Mouse (Mus musculus) limb, embryonic 14.5 days (tissue): Measurements from ENCODE around the gene Tmem98. TPM values are rescaled to one million over a fixed set of nuclear protein-coding genes. Genes with fewer than 3 reads are reported as not detected.

Experiments used
- ATAC-seq: fragments of 200-750 bp; cut with Nextera tagmentation; 2 replicates; pipeline ENCODE4 v1.8.0; 2017; ENCODE audit warnings: low read depth, moderate number of reproducible peaks, moderate TSS enrichment; ENCODE audit not compliant: low FRiP score
- DNase-seq: peaks from one replicate; pipeline ENCODE4 v3.0.0-alpha.2; 2015; ENCODE audit warnings: low spot score
- H3K27ac ChIP-seq: fragments of 300-500 bp; sonication (generic); replicated peaks from 2 replicates; pipeline ENCODE4 v1.5.1; 2014; ENCODE audit warnings: low read depth, mild to moderate bottlenecking, low read length, moderate library complexity, mixed read lengths
- H3K27me3 ChIP-seq: fragments of 300-500 bp; sonication (generic); 2 replicates; pipeline ENCODE4 v1.6.1; 2014; ENCODE audit warnings: low read length, mixed read lengths; ENCODE audit not compliant: control insufficient read depth, insufficient read depth
- H3K36me3 ChIP-seq: fragments of 300-500 bp; sonication (generic); 2 replicates; pipeline ENCODE4 v1.6.1; 2014; ENCODE audit warnings: mild to moderate bottlenecking, low read length, moderate library complexity, mixed read lengths; ENCODE audit not compliant: control insufficient read depth, insufficient read depth
- H3K4me1 ChIP-seq: fragments of 300-500 bp; sonication (generic); 2 replicates; pipeline ENCODE4 v1.6.1; 2014; ENCODE audit warnings: antibody characterized with exemption, low read length, mixed read lengths; ENCODE audit not compliant: control insufficient read depth, insufficient read depth
- H3K4me2 ChIP-seq: fragments of 300-500 bp; sonication (generic); replicated peaks from 2 replicates; pipeline ENCODE4 v1.6.1; 2014; ENCODE audit warnings: low read depth, mild to moderate bottlenecking, low read length, moderate library complexity; ENCODE audit not compliant: severe bottlenecking
- H3K4me3 ChIP-seq: fragments of 300-500 bp; sonication (generic); replicated peaks from 2 replicates; pipeline ENCODE4 v1.5.1; 2014; ENCODE audit warnings: low read length
- H3K9ac ChIP-seq: fragments of 300-500 bp; sonication (generic); 2 replicates; pipeline ENCODE4 v1.6.1; 2014; ENCODE audit warnings: mild to moderate bottlenecking, low read depth, low read length, moderate library complexity; ENCODE audit not compliant: severe bottlenecking
- H3K9me3 ChIP-seq: fragments of 300-500 bp; sonication (generic); 2 replicates; pipeline ENCODE4 v1.6.1; 2016; ENCODE audit warnings: low read length; ENCODE audit not compliant: control insufficient read depth
- POLR2A ChIP-seq: fragments of 200-500 bp; IDR thresholded peaks from 2 replicates; pipeline ENCODE4 v1.8.0; 2012; ENCODE audit warnings: inconsistent platforms, mild to moderate bottlenecking, moderate library complexity, borderline replicate concordance; ENCODE audit not compliant: insufficient read depth, insufficient read length; ENCODE audit errors: extremely low read depth
- WGBS: fragments of 180-500 bp; shearing (Covaris S2); extraction: QIAGEN DNeasy Blood & Tissue Kit; methylation state at CpG from one replicate; pipeline ENCODE4 v1.1.7; 2014; 5-methylcytosine and 5-hydroxymethylcytosine counted together
- polyA plus RNA-seq, 2 experiments: library from polyadenylated mRNA; depleted of rRNA in 1 of 2; stranded (reverse) in 1 of 2; unstranded in 1 of 2; fragments of >200 nt; fragmentation: Nextera tagmentation in 1 of 2; extraction: Ambion mirVana in 1 of 2; gene quantifications; 2 replicates each; pipeline versions ENCODE4 v1.2.1 to v1.2.3; 2012 to 2014

Gene Tmem98
- polyA plus RNA-seq, 2 experiments, result 59.2 to 68.4 TPM

GRCm38 (mm10) chr11:80791677-80792432, 18.1 kb upstream of the Tmem98 start:
- H3K36me3 ChIP-seq, result no peaks in the 10 kb centered on the region
- TF ChIP-seq POLR2A, result no peak
- 64% methylated on average over 3 of the region's 3 CpGs for WGBS
- no peaks in the 10 kb centered on the region for H3K27me3 ChIP-seq
- no peak overlapping the region for H3K27ac ChIP-seq
- DNase-seq (no peak), ATAC-seq (no peak)
- no peaks in the 10 kb centered on the region for H3K9me3 ChIP-seq
- no peak overlapping the region for H3K9ac ChIP-seq
- H3K4me1 ChIP-seq, result no peaks in the 10 kb centered on the region
- H3K4me3 ChIP-seq, result no peak overlapping the region
- H3K4me2 ChIP-seq, result no peak overlapping the region

- Histone ChIP-seq H3K4me1 (no peaks in the 10 kb centered on the region), H3K9ac (no peak overlapping the region), H3K27ac (no peak overlapping the region), H3K9me3 (no peaks in the 10 kb centered on the region), H3K36me3 (no peaks in the 10 kb centered on the region), H3K27me3 (no peaks in the 10 kb centered on the region), H3K4me3 (no peak overlapping the region), H3K4me2 (no peak overlapping the region)
- TF ChIP-seq POLR2A, result no peak
- DNase-seq (no peak), ATAC-seq (no peak)
- 93% methylated on average over 4 of the region's 4 CpGs for WGBS
Measured at GRCm38 (mm10) chr11:80793386-80793785, 16.6 kb upstream of the Tmem98 start.

GRCm38 (mm10) chr11:80794290-80794689, 15.7 kb upstream of the Tmem98 start:
- H3K9me3 ChIP-seq, result no peaks in the 10 kb centered on the region
- ATAC-seq, result no peak

GRCm38 (mm10) chr11:80795431-80795830, 14.5 kb upstream of the Tmem98 start:
- WGBS, result 40% methylated on average over 8 of the region's 8 CpGs
- no peak for DNase-seq
- no peak for TF ChIP-seq POLR2A
- Histone ChIP-seq H3K27ac (no peak overlapping the region), H3K27me3 (no peaks in the 10 kb centered on the region), H3K36me3 (no peaks in the 10 kb centered on the region), H3K4me1 (no peaks in the 10 kb centered on the region), H3K4me3 (no peak overlapping the region), H3K4me2 (no peak overlapping the region), H3K9me3 (no peaks in the 10 kb centered on the region), H3K9ac (no peak overlapping the region)
- ATAC-seq, result no peak

More at GRCm38 (mm10) chr11:80794290-80794689, 15.7 kb upstream of the Tmem98 start:
- DNase-seq, result no peak
- H3K4me3 ChIP-seq, result no peak overlapping the region
- 91% methylated on average over 4 of the region's 4 CpGs for WGBS
- H3K27me3 ChIP-seq, result no peaks in the 10 kb centered on the region
- no peak for TF ChIP-seq POLR2A
- no peaks in the 10 kb centered on the region for H3K4me1 ChIP-seq
- no peak overlapping the region for H3K9ac ChIP-seq
- no peaks in the 10 kb centered on the region for H3K36me3 ChIP-seq
- no peak overlapping the region for H3K27ac ChIP-seq
- H3K4me2 ChIP-seq, result no peak overlapping the region

- no peak for ATAC-seq
- Histone ChIP-seq H3K4me1 (no peaks in the 10 kb centered on the region), H3K27me3 (no peaks in the 10 kb centered on the region), H3K27ac (no peak overlapping the region), H3K9ac (no peak overlapping the region), H3K4me3 (no peak overlapping the region), H3K9me3 (no peaks in the 10 kb centered on the region), H3K36me3 (no peaks in the 10 kb centered on the region), H3K4me2 (no peak overlapping the region)
- WGBS, result 41% methylated on average over 3 of the region's 3 CpGs
- DNase-seq, result no peak
- TF ChIP-seq POLR2A, result no peak
Measured at GRCm38 (mm10) chr11:80799979-80800378, 10.0 kb upstream of the Tmem98 start.
